Mouse (Mus musculus) testis, adult 2 months (tissue): ENCODE measurements at regions not wholly inside any gene's neighbourhood (a gene's known extent, or its start where the extent isn't known, plus 50 kb on each side); places are given as distances from the start of the nearest gene placed in this dataset.

Experiments
- CTCF ChIP-seq: fragments of 200-500 bp; IDR thresholded peaks from 2 replicates; pipeline ENCODE4 v1.5.1; 2012; ENCODE audit warnings: low read depth, mild to moderate bottlenecking, inconsistent platforms, low read length, moderate library complexity; ENCODE audit not compliant: control insufficient read depth, insufficient read depth, insufficient replicate concordance
- POLR2A ChIP-seq: fragments of 200-500 bp; IDR thresholded peaks from 2 replicates; pipeline ENCODE4 v1.6.1; 2012; ENCODE audit warnings: low read depth, mild to moderate bottlenecking, inconsistent platforms, low read length, moderate library complexity; ENCODE audit not compliant: control insufficient read depth

GRCm38 (mm10) chr14:17005194-17006018 is 186.4 kb upstream of the Rarb start:
- TF ChIP-seq CTCF (no peak), POLR2A (no peak)
